Mouse (Mus musculus) 416B (cell line): ENCODE results near the gene Pih1d1.

Experiments used
- DNase-seq: peaks from one replicate; pipeline ENCODE4 v3.0.0; 2011; ENCODE audit warnings: low read depth

Pih1d1 gene

DNA sequence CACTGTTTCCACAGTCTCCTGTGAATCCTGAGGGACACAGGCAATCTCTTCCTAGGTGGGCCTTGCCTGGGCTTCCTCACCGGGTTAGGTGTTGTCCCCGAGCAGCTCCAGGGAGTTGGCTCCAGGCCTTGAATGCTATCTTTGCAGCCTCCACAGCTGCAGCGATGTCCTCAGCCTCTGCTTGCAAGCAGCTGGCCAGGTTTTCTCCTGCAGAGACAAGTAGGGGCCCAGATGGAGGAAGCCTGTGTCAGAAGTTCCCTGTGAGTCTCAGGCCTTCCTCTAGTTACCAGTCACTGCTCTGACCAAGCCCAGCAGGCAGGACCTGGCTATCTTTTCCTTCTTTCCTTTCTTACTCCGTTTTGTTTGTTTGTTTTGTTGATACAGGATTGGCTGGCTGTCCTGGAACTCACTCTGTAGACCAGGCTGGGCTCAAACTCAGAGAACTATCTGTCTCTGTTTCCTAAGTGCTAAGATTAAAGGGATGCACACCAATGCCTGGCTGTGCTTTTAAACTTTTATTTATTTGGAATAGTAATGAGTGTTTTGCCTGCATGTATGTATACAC is 5.5 kb upstream of the Pih1d1 start:
- no peak for DNase-seq

DNA sequence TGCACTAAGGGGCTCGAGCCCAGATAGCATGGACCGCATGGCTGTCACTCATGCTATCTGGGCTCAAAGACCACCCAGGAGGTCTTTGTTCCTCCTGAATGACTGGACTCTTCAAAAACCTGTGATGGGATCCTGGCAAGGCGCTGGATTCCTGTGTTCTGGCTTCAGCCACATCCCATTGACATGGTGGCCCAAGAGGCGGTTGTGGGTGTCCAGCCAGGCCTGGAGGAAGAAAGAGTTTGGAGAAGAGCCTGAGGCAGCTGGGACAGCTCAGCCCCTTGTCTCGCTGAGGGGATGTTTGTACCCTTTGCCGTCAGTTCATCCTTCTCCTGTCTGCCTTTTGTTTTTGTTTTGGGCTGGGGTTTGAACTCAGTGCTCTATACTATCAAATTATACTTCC is 4.6 kb upstream of the Pih1d1 start:
- DNase-seq, result no peak

DNA sequence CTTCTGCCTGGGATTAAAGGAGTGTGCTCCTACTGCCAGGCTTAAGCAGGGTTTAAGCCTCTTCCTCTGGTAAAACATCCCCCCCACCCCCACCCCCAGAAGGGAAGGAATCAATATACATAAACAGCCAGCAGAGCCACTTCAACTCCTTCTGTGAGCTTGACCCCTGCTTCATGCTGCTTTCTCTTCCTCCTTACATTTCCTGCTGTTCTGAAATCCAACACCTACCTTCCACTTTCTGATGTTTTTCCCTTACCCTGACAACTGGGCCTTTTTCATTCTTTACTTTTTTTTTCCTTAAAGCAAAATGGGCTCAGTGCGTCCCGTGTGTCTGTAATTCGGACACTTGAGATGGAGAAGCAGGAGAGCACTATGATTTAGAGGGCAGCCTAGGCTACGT is 3.8 kb upstream of the Pih1d1 start:
- DNase-seq, result peak; percentile 26

DNA sequence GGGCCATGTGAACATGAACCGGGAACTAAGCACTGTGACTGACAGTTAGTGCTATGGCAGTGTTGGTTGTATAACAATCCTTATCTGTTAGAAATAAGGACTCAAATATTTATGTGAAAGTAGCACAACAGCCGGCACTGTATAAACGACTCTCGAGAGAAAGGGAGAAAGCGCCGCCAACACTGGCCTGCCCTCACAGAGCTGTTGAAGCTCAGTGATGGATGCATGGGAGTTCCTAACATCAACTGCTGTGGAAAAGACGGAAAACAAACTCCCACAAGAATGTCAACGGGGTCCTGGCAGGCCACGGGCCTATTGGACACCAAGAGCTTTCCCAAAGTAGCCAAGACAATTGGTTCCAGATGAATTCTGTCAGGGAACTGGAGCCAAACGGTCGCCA is 2.8 kb upstream of the Pih1d1 start:
- no peak for DNase-seq

DNA sequence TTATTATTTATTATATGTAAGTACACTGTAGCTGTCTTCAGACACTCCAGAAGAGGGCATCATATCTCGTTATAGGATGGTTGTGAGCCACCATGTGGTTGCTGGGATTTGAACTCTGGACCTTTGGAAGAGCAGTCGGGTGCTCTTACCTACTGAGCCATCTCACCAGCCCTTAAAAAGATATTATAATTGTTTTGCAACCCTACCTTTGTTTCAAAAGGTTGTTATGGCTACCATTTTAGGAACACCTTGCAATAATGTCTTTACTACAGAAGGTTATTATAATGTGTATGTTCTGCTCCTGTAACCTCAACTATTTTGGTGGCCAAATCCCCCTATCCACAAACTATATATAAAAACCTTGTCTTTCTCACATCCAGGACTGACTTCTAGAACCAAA is 1.1 kb upstream of the Pih1d1 start:
- peak; percentile 25 for DNase-seq

GRCm38 (mm10) chr7:45153586-45153985 is 517 bp upstream of the Pih1d1 start:
- DNase-seq, result no peak

- peak; percentile 85 for DNase-seq
These were observed 951 bp downstream of the Pih1d1 start for GRCm38 (mm10) chr7:45154993-45155514.

GRCm38 (mm10) chr7:45155590-45155989 is 1.5 kb downstream of the Pih1d1 start:
- DNase-seq, result peak; percentile 70

DNA sequence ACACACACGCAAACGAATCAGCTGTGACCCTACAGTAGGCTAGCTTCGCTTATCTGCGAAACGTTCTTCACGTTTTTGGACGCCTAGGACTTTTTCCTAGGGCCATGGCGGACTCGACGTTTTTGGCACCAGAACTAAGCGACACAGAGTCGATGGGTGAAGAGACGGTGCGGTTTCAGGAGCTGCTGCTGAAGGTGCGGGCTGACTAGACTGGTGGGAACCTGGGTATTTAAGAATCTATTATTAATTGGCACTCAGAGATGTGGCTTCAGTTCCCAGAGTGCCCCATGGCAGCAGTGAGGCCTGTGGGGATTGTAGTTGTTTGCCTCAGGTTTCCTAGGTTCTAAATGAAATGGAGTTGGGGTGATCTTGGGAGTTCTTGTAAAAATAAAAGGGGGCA is 2.1 kb downstream of the Pih1d1 start:
- no peak for DNase-seq

- no peak for DNase-seq
These were observed 3.4 kb downstream of the Pih1d1 start for GRCm38 (mm10) chr7:45157459-45157858.

GRCm38 (mm10) chr7:45158991-45159390 is 4.9 kb downstream of the Pih1d1 start:
- DNase-seq, result no peak

DNA sequence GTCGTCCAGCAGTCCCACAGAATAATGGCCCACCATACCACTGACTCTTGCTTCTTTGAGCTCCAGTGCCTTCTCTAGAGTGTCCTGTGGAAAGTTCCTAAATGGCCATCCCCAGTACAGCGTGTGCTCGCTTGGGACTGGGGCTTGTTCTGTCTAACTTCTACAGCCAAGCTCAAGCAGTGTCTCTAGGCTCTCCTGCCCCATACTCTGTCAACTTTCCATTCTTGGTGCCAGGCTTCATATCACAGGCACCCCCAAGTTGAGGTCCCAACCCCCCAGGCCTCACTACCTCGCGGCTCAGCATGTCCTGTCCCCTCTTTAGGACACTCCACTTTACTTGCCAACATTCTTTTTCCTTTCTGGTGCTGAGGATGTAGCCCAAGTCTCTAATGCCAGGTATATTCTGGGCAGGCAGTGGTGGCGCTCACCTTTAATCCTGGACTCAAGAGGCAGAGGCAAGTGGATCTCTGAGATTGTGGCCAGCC is 6.3 kb downstream of the Pih1d1 start:
- DNase-seq, result no peak

- no peak for DNase-seq
These were observed 6.8 kb downstream of the Pih1d1 start for GRCm38 (mm10) chr7:45160866-45161265.

DNA sequence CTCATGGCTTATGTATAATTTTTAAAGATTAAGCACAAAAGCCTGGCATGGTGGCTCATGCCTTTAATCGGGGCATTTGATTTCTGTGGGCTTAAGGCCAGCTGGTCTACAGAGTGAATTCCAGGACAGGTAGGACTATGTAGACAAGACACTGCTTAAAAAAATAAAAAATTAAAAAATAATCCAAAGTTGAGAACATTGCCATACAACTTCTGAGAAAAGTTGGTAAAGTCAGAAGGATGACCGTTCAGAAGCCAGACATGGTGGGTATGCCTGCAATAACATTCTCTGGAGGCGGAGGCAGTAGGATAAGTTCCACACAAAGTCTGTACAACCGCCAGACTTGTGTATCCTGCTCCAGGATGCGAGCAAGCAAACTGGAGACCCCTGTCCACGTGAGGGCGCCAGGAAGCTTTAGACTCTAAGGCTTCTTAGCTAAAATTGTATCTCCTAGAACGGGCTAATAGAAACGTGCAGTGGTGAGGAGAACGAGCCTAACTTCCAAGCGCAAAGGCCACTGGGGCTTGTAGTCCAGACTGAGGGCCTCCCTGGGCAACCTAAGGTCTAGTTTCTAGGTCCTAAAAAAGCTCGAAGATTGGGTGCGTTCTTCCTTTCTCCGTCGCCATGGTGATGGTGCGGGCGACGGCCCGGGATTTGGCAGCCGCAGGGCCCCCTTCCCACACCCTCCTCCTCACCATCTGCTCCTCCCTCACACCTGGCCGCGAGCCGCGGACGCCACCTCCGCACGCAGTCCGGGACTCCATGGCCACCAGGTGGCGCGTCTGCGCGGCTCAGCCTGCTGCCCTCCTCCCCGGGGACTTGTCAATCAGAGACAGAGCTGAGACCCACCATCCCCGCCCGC is 7.7 kb downstream of the Pih1d1 start:
- DNase-seq, result peak; percentile 95

GRCm38 (mm10) chr7:45162551-45162950 is 8.4 kb downstream of the Pih1d1 start:
- no peak for DNase-seq

DNA sequence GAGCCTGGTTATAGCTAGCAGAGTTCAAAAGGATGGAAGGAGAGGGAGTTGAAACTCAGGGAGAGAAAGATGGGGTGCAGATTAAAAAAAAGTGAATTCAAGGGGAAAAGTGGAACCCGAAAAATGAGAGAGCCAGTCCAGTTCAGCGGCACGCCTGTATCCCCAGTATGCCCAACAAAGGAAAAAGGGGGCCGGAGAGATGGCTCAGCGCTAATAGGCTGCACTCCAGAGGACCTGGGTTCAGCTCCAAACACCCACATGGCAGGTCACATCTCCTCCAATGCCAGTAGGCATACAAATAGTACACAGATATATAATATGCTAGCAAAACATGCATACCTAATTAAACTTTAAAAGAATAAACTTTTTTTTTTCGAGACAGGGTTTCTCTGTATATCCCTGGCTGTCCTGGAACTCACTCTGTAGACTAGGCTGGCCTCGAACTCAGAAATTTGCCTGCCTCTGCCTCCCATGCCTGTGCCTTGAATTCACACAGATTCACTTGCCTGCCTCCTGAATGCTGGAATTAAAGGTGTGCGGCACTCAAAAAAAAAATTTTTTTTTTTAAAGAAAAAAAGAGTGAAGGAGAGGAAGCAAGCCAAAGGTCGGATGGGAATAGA is 9.0 kb downstream of the Pih1d1 start:
- DNase-seq, result no peak

- no peak for DNase-seq
These were observed 9.8 kb downstream of the Pih1d1 start, which contains the start of gene Slc17a7 for GRCm38 (mm10) chr7:45163735-45164490. Gene Slc17a7, plus strand, starts transcription at chr7:45163949.

GRCm38 (mm10) chr7:45164833-45165232 is 10.7 kb downstream of the Pih1d1 start:
- DNase-seq, result no peak

- no peak for DNase-seq
These were observed 11.6 kb downstream of the Pih1d1 start for GRCm38 (mm10) chr7:45165701-45166100.

DNA sequence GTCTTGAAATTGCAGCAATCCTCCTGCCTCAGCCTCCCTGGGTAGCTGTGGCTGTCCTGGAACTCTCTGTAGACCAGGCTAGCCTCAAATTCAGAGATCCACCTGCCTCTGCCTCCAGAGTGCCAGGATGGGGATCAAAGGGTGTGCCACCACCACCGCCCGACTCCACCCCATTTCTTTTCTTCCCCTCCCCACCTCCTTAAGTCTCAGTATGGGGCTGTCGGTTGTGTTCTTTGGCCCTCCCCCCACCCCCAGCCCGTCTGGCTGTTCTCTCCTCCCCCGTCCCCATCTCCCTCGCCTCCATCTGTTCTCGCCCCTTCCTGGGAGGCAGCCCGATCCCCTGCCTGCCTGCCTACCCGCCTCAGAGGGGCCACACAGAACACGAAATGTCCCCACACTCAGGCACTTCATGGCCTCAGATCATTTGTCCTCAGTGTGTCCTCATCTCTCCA is 12.9 kb downstream of the Pih1d1 start:
- no peak for DNase-seq

GRCm38 (mm10) chr7:45167761-45168445 is 13.8 kb downstream of the Pih1d1 start:
- DNase-seq, result no peak
